Mouse (Mus musculus): ENCODE results near the gene Olfr94. TPM values are rescaled to one million over a fixed set of nuclear protein-coding genes. Genes with fewer than 3 reads are reported as not detected.
"Not testable (repeated sequence)": the region's sequence is repeated elsewhere in the genome, so short reads cannot be mapped to it uniquely, and the experiment has no call there.

Olfr94 gene
- polyA plus RNA-seq (2014; fragmentation: Nextera tagmentation; extraction: Ambion mirVana), result not detected in 2 replicates

- no peak for ATAC-seq (ENCODE audit: low FRiP score, low TSS enrichment)
- no peak within 1 kb of the TSS for H3K4me2 ChIP-seq (replicated peaks; ENCODE audit: low read depth, low read length)
- no peaks in the 10 kb centered on the region for H3K9me3 ChIP-seq (ENCODE audit: control insufficient read depth, low read length)
- H3K27me3 ChIP-seq (ENCODE audit: control insufficient read depth, insufficient read depth, low read length), result peaks cover 29% of the 10 kb centered on the region
- WGBS, result 75% methylated on average over 2 of the region's 2 CpGs
- H3K36me3 ChIP-seq (ENCODE audit: control insufficient read depth, insufficient read depth, low read length), result no peaks in the 10 kb centered on the region
- H3K9ac ChIP-seq (ENCODE audit: low read depth, low read length), result no peak within 1 kb of the TSS
- 0 out of 2 replicates have a peak, but pooled peaks cover 4% of the 10 kb centered on the region for H3K4me1 ChIP-seq (ENCODE audit: control insufficient read depth, insufficient read depth, low read length)
- H3K27ac ChIP-seq (ENCODE audit: low read depth, low read length), result no peak within 1 kb of the TSS
- H3K4me3 ChIP-seq (ENCODE audit: low read length), result no peak within 1 kb of the TSS
These were observed at the start of gene Olfr94 for GRCm38 (mm10) chr17:37200894-37201293. TSS of gene Olfr94 (minus strand) at chr17:37200994.

GRCm38 (mm10) chr17:37250544-37250943 lies 49.8 kb upstream of the Olfr94 start:
- H3K36me3 ChIP-seq (ENCODE audit: control insufficient read depth, insufficient read depth, low read length), result no peaks in the 10 kb centered on the region
- H3K9me3 ChIP-seq (ENCODE audit: control insufficient read depth, low read length), result no peaks in the 10 kb centered on the region
- no peak for ATAC-seq (ENCODE audit: low FRiP score, low TSS enrichment)
- no peak overlapping the region for H3K4me2 ChIP-seq (replicated peaks; ENCODE audit: low read depth, low read length)
- no peaks in the 10 kb centered on the region for H3K4me1 ChIP-seq (ENCODE audit: control insufficient read depth, insufficient read depth, low read length)
- no peak overlapping the region for H3K9ac ChIP-seq (ENCODE audit: low read depth, low read length)
- 17% methylated on average over 1 of the region's 1 CpGs for WGBS
- H3K4me3 ChIP-seq (ENCODE audit: low read length), result no peak overlapping the region
- no peaks in the 10 kb centered on the region for H3K27me3 ChIP-seq (ENCODE audit: control insufficient read depth, insufficient read depth, low read length)
- no peak overlapping the region for H3K27ac ChIP-seq (ENCODE audit: low read depth, low read length)

GRCm38 (mm10) chr17:37249460-37249859 lies 48.7 kb upstream of the Olfr94 start:
- H3K4me1 ChIP-seq (ENCODE audit: control insufficient read depth, insufficient read depth, low read length), result no peaks in the 10 kb centered on the region
- ATAC-seq (ENCODE audit: low FRiP score, low TSS enrichment), result no peak
- no peak overlapping the region for H3K4me2 ChIP-seq (replicated peaks; ENCODE audit: low read depth, low read length)
- H3K9ac ChIP-seq (ENCODE audit: low read depth, low read length), result no peak overlapping the region
- H3K27me3 ChIP-seq (ENCODE audit: control insufficient read depth, insufficient read depth, low read length), result no peaks in the 10 kb centered on the region
- no peaks in the 10 kb centered on the region for H3K36me3 ChIP-seq (ENCODE audit: control insufficient read depth, insufficient read depth, low read length)
- no peaks in the 10 kb centered on the region for H3K9me3 ChIP-seq (ENCODE audit: control insufficient read depth, low read length)
- H3K4me3 ChIP-seq (ENCODE audit: low read length), result no peak overlapping the region
- H3K27ac ChIP-seq (ENCODE audit: low read depth, low read length), result no peak overlapping the region

GRCm38 (mm10) chr17:37246715-37247114 lies 45.9 kb upstream of the Olfr94 start:
- WGBS, result 29% methylated on average over 5 of the region's 5 CpGs
- no peak overlapping the region for H3K9ac ChIP-seq (ENCODE audit: low read depth, low read length)
- peak; percentile 85; the same call in 1 of the 2 replicates for ATAC-seq (ENCODE audit: low FRiP score, low TSS enrichment)
- no peak overlapping the region for H3K27ac ChIP-seq (ENCODE audit: low read depth, low read length)
- no peak overlapping the region for H3K4me2 ChIP-seq (replicated peaks; ENCODE audit: low read depth, low read length)
- H3K27me3 ChIP-seq (ENCODE audit: control insufficient read depth, insufficient read depth, low read length), result no peaks in the 10 kb centered on the region
- H3K36me3 ChIP-seq (ENCODE audit: control insufficient read depth, insufficient read depth, low read length), result no peaks in the 10 kb centered on the region
- no peak overlapping the region for H3K4me3 ChIP-seq (ENCODE audit: low read length)
- no peaks in the 10 kb centered on the region for H3K4me1 ChIP-seq (ENCODE audit: control insufficient read depth, insufficient read depth, low read length)
- no peaks in the 10 kb centered on the region for H3K9me3 ChIP-seq (ENCODE audit: control insufficient read depth, low read length)

GRCm38 (mm10) chr17:37242198-37242597 lies 41.4 kb upstream of the Olfr94 start:
- H3K36me3 ChIP-seq (ENCODE audit: control insufficient read depth, insufficient read depth, low read length), result no peaks in the 10 kb centered on the region
- no peak overlapping the region for H3K4me2 ChIP-seq (replicated peaks; ENCODE audit: low read depth, low read length)
- no peaks in the 10 kb centered on the region for H3K4me1 ChIP-seq (ENCODE audit: control insufficient read depth, insufficient read depth, low read length)
- 51% methylated on average over 3 of the region's 3 CpGs for WGBS
- H3K9me3 ChIP-seq (ENCODE audit: control insufficient read depth, low read length), result peaks cover 6% of the 10 kb centered on the region; the same call in 1 of the 2 replicates
- H3K27ac ChIP-seq (ENCODE audit: low read depth, low read length), result no peak overlapping the region
- ATAC-seq (ENCODE audit: low FRiP score, low TSS enrichment), result no peak
- no peak overlapping the region for H3K9ac ChIP-seq (ENCODE audit: low read depth, low read length)
- no peak overlapping the region for H3K4me3 ChIP-seq (ENCODE audit: low read length)
- no peaks in the 10 kb centered on the region for H3K27me3 ChIP-seq (ENCODE audit: control insufficient read depth, insufficient read depth, low read length)

- H3K4me2 ChIP-seq (replicated peaks; ENCODE audit: low read depth, low read length); H3K27ac ChIP-seq (ENCODE audit: low read depth, low read length); H3K27me3 ChIP-seq (ENCODE audit: control insufficient read depth, insufficient read depth, low read length); H3K4me1 ChIP-seq (ENCODE audit: control insufficient read depth, insufficient read depth, low read length); H3K9ac ChIP-seq (ENCODE audit: low read depth, low read length); H3K4me3 ChIP-seq (ENCODE audit: low read length); H3K36me3 ChIP-seq (ENCODE audit: control insufficient read depth, insufficient read depth, low read length); ATAC-seq (ENCODE audit: low FRiP score, low TSS enrichment); H3K9me3 ChIP-seq (ENCODE audit: control insufficient read depth, low read length): not testable (repeated sequence)
- WGBS, result 85% methylated on average over 2 of the region's 2 CpGs
These were observed 36.4 kb upstream of the Olfr94 start, which contains the start of gene Olfr97 for GRCm38 (mm10) chr17:37237230-37237629. TSS of gene Olfr97 (minus strand) at chr17:37237330.

- ATAC-seq (ENCODE audit: low FRiP score, low TSS enrichment), result no peak
- H3K27ac ChIP-seq (ENCODE audit: low read depth, low read length), result no peak overlapping the region
- H3K36me3 ChIP-seq (ENCODE audit: control insufficient read depth, insufficient read depth, low read length), result no peaks in the 10 kb centered on the region
- H3K4me2 ChIP-seq (replicated peaks; ENCODE audit: low read depth, low read length), result no peak overlapping the region
- 23% methylated on average over 1 of the region's 1 CpGs for WGBS
- 0 out of 2 replicates have a peak, but pooled peaks cover 2% of the 10 kb centered on the region for H3K9me3 ChIP-seq (ENCODE audit: control insufficient read depth, low read length)
- no peak overlapping the region for H3K4me3 ChIP-seq (ENCODE audit: low read length)
- no peaks in the 10 kb centered on the region for H3K27me3 ChIP-seq (ENCODE audit: control insufficient read depth, insufficient read depth, low read length)
- H3K4me1 ChIP-seq (ENCODE audit: control insufficient read depth, insufficient read depth, low read length), result no peaks in the 10 kb centered on the region
- no peak overlapping the region for H3K9ac ChIP-seq (ENCODE audit: low read depth, low read length)
These were observed 21.1 kb upstream of the Olfr94 start for GRCm38 (mm10) chr17:37221879-37222278.

- no peaks in the 10 kb centered on the region for H3K4me1 ChIP-seq (ENCODE audit: control insufficient read depth, insufficient read depth, low read length)
- no peak within 1 kb of the TSS for H3K4me3 ChIP-seq (ENCODE audit: low read length)
- H3K27me3 ChIP-seq (ENCODE audit: control insufficient read depth, insufficient read depth, low read length), result no peaks in the 10 kb centered on the region
- no peak for ATAC-seq (ENCODE audit: low FRiP score, low TSS enrichment)
- 69% methylated on average over 4 of the region's 4 CpGs for WGBS
- no peak within 1 kb of the TSS for H3K9ac ChIP-seq (ENCODE audit: low read depth, low read length)
- 0 out of 2 replicates have a peak, but pooled peaks cover 2% of the 10 kb centered on the region for H3K9me3 ChIP-seq (ENCODE audit: control insufficient read depth, low read length)
- H3K36me3 ChIP-seq (ENCODE audit: control insufficient read depth, insufficient read depth, low read length), result no peaks in the 10 kb centered on the region
- H3K27ac ChIP-seq (ENCODE audit: low read depth, low read length), result no peak within 1 kb of the TSS
- no peak within 1 kb of the TSS for H3K4me2 ChIP-seq (replicated peaks; ENCODE audit: low read depth, low read length)
These were observed 19.1 kb upstream of the Olfr94 start, which contains the start of gene Olfr96 for GRCm38 (mm10) chr17:37219846-37220245. TSS of gene Olfr96 (plus strand) at chr17:37220146.

- ATAC-seq (ENCODE audit: low FRiP score, low TSS enrichment), result no peak
- no peak overlapping the region for H3K9ac ChIP-seq (ENCODE audit: low read depth, low read length)
- H3K36me3 ChIP-seq (ENCODE audit: control insufficient read depth, insufficient read depth, low read length), result no peaks in the 10 kb centered on the region
- no peak overlapping the region for H3K27ac ChIP-seq (ENCODE audit: low read depth, low read length)
- H3K4me1 ChIP-seq (ENCODE audit: control insufficient read depth, insufficient read depth, low read length), result no peaks in the 10 kb centered on the region
- 0 out of 2 replicates have a peak, but pooled peaks cover 2% of the 10 kb centered on the region for H3K9me3 ChIP-seq (ENCODE audit: control insufficient read depth, low read length)
- H3K27me3 ChIP-seq (ENCODE audit: control insufficient read depth, insufficient read depth, low read length), result no peaks in the 10 kb centered on the region
- 87% methylated on average over 3 of the region's 3 CpGs for WGBS
- H3K4me3 ChIP-seq (ENCODE audit: low read length), result no peak overlapping the region
- H3K4me2 ChIP-seq (replicated peaks; ENCODE audit: low read depth, low read length), result no peak overlapping the region
These were observed 17.7 kb upstream of the Olfr94 start for GRCm38 (mm10) chr17:37218486-37218885.

Measured in kidney, embryonic 14.5 days (tissue).